In genomic region chr5:29687671-29688070, GRCm38 (mm10) we compare ENCODE assay signal across 8 mouse cellular contexts. TPM values are rescaled to one million over a fixed set of nuclear protein-coding genes. Genes with fewer than 3 reads are reported as not detected.
DNase-seq lines count a peak whose midpoint lies in the region; ATAC-seq and TF ChIP-seq lines count a peak whose summit lies in the region.

No protein-coding gene starts in this region.

- peak; percentile 21 to 54 for DNase-seq in heart, postnatal 10 days
- no peak for DNase-seq in heart, adult 11 months
- peak; percentile 55 for DNase-seq in ES-E14 (ENCODE audit: low read depth, low spot score)
- DNase-seq in hindlimb bud, embryonic 11.5 days (ENCODE audit: extremely low spot score, low read depth, low spot score) = peak; percentile 42
- DNase-seq in lung, postnatal 25 days (ENCODE audit: low spot score) = peak; percentile 18
- peak; percentile 38 for DNase-seq in stomach, postnatal 0 days (ENCODE audit: low spot score)
- no peak for DNase-seq in frontal cortex, postnatal 14 days (ENCODE audit: low spot score in 2 of 2)

- TF ChIP-seq CTCF in cortical plate, adult 2 months (IDR thresholded peaks at IDR 0.05; ENCODE audit: extremely low read depth, insufficient read depth, low read length) = peak; percentile 52
- TF ChIP-seq CTCF in stomach, postnatal 0 days (IDR thresholded peaks at IDR 0.05; ENCODE audit: low read depth) = peak; percentile 81

- in situ Hi-C loops in ES-E14 (cut with MboI; ENCODE audit: low sequenced_read_pairs in 2 of 2, unreplicated experiment in 2 of 2) = loop anchor here in 1 of 2 experiments (10.0 kb wide), 1 partner anchor 293 kb away; no protein-coding TSS in a partner anchor

- TF ChIP-seq POLR2A in cortical plate, adult 2 months (IDR thresholded peaks at IDR 0.05; ENCODE audit: extremely low read depth, insufficient read depth, low read length) = no peak

- no peak overlapping the region for H3K4me2 ChIP-seq in stomach, postnatal 0 days (replicated peaks; ENCODE audit: low read depth)

- no peaks in the 10 kb centered on the region for H3K4me1 ChIP-seq in ES-E14 (ENCODE audit: control insufficient read depth in 2 of 2, insufficient read depth in 2 of 2, low read length in 2 of 2, poor library complexity in 1 of 2)
- H3K4me1 ChIP-seq in cortical plate, adult 2 months (ENCODE audit: control insufficient read depth, insufficient read depth, low read length) = no peaks in the 10 kb centered on the region
- H3K4me1 ChIP-seq in stomach, postnatal 0 days (replicated peaks; ENCODE audit: control insufficient read depth, insufficient read depth) = no peaks in the 10 kb centered on the region

- no peaks in the 10 kb centered on the region for H3K27me3 ChIP-seq in stomach, postnatal 0 days (ENCODE audit: control insufficient read depth, insufficient read depth, low read length)

- no peak overlapping the region for H3K27ac ChIP-seq in ES-E14 (ENCODE audit: insufficient read depth, low read depth, low read length, poor library complexity, severe bottlenecking)
- no peak overlapping the region for H3K27ac ChIP-seq in cortical plate, adult 2 months (ENCODE audit: insufficient read depth, low read length)
- peak overlapping the region; percentile 36; the same call in 1 of the 2 replicates for H3K27ac ChIP-seq in stomach, postnatal 0 days (replicated peaks)

- WGBS in stomach, postnatal 0 days = 42% methylated on average over 3 of the region's 3 CpGs

- intact Hi-C loops in heart, postnatal 10 days (cut with DNase I) = loop anchor here (1.0 kb wide), 1 partner anchor 298 kb away; no protein-coding TSS in a partner anchor

- no peaks in the 10 kb centered on the region for H3K9me3 ChIP-seq in ES-E14 (ENCODE audit: control insufficient read depth, insufficient read depth, low read depth, low read length)
- no peaks in the 10 kb centered on the region for H3K9me3 ChIP-seq in stomach, postnatal 0 days (ENCODE audit: control insufficient read depth, low read length)

- no peak overlapping the region for H3K9ac ChIP-seq in ES-E14 (ENCODE audit: insufficient read depth, low read depth, low read length, poor library complexity, severe bottlenecking)
- no peak overlapping the region for H3K9ac ChIP-seq in stomach, postnatal 0 days (ENCODE audit: low read length)

- no peak for TF ChIP-seq EP300 in stomach, postnatal 0 days (optimal IDR thresholded peaks at IDR 0.05)

- H3K4me3 ChIP-seq in ES-E14 (ENCODE audit: insufficient read depth in 1 of 2, low read depth in 1 of 2, low read length in 2 of 2, poor library complexity in 1 of 2, severe bottlenecking in 1 of 2) = no peak overlapping the region
- no peak overlapping the region for H3K4me3 ChIP-seq in cortical plate, adult 2 months (ENCODE audit: insufficient read depth, low read length)
- H3K4me3 ChIP-seq in stomach, postnatal 0 days (ENCODE audit: low read depth, low read length) = no peak overlapping the region

- peak; percentile 74 for ATAC-seq in stomach, postnatal 0 days (ENCODE audit: low FRiP score, low TSS enrichment)

- no peaks in the 10 kb centered on the region for H3K36me3 ChIP-seq in ES-E14 (ENCODE audit: control insufficient read depth, insufficient read depth, low read length, poor library complexity, severe bottlenecking)
- H3K36me3 ChIP-seq in stomach, postnatal 0 days (ENCODE audit: control insufficient read depth, insufficient read depth, low read length) = no peaks in the 10 kb centered on the region

TF ChIP-seq in ES-E14, 5 proteins besides CTCF, POLR2A, EP300 and RAD21:
- TF ChIP-seq CHD2 (IDR thresholded peaks at IDR 0.05; ENCODE audit: low read depth, low read length) = no peak
- no peak for TF ChIP-seq ZNF384 (IDR thresholded peaks at IDR 0.05; ENCODE audit: low read depth, low read length)
- TF ChIP-seq ZC3H11A (IDR thresholded peaks at IDR 0.05; ENCODE audit: borderline replicate concordance, low read depth, low read length) = peak; percentile 41; the same call in 1 of the 2 replicates
- no peak for TF ChIP-seq MAFK (IDR thresholded peaks at IDR 0.05; ENCODE audit: insufficient read depth, low read depth, low read length)
- TF ChIP-seq HCFC1 (IDR thresholded peaks at IDR 0.05; ENCODE audit: borderline replicate concordance, insufficient read depth, low read length) = no peak

RNA-seq across cellular contexts. Expression of gene Dnajb6, which starts 47.8 kb away (rescaled TPM):
- 10 to 100 TPM; 75.4 to 78.2 TPM for total RNA-seq in heart, postnatal 10 days (2021)
- 163 and 224 TPM in 2 replicates for total RNA-seq in ES-E14 (2012; rRNA removed)
- 180 and 182 TPM in 2 replicates for polyA plus RNA-seq in cortical plate, adult 2 months (2012; rRNA removed)
- polyA plus RNA-seq in stomach, postnatal 0 days (2015; fragmentation: Nextera tagmentation; extraction: Ambion mirVana) = 144 and 148 TPM in 2 replicates

RNA-seq across cellular contexts. Expression of gene Gm5129, which starts 48.1 kb away (rescaled TPM):
- total RNA-seq in heart, postnatal 10 days (2021) = not detected
- total RNA-seq in ES-E14 (2012; rRNA removed) = not detected in 2 replicates
- polyA plus RNA-seq in cortical plate, adult 2 months (2012; rRNA removed) = 1.3 TPM in 1 of 2 replicates, not detected in the other
- not detected in 2 replicates for polyA plus RNA-seq in stomach, postnatal 0 days (2015; fragmentation: Nextera tagmentation; extraction: Ambion mirVana)

Comparison
In these comparisons a context has a peak if more than half of its experiments do, and no peak if none do; other contexts are left out.
1. DNase-seq: peak in heart, postnatal 10 days (2 of 2), ES-E14 (single experiment), hindlimb bud, embryonic 11.5 days (single experiment), lung, postnatal 25 days (single experiment) and stomach, postnatal 0 days (single experiment); none in heart, adult 11 months (single experiment) and frontal cortex, postnatal 14 days (0 of 2).